Mouse (Mus musculus) erythroblast, adult 5-6 weeks (primary cell): ENCODE measurements around the gene Tprg. TPM values are rescaled to one million over a fixed set of nuclear protein-coding genes. Genes with fewer than 3 reads are reported as not detected.

Source experiments
- ATAC-seq: replicated peaks from 2 replicates; pipeline ENCODE4 v1.8.0; 2016; ENCODE audit warnings: moderate number of reproducible peaks, mild to moderate bottlenecking, moderate TSS enrichment, inconsistent platforms; ENCODE audit not compliant: poor library complexity, low FRiP score, severe bottlenecking
- total RNA-seq, 2 experiments: library from RNA; stranded (forward) in 1 of 2; stranded (reverse) in 1 of 2; fragments of 150-400 nt in 1 of 2; fragments of 200-764, 138-1000 nt in 1 of 2; gene quantifications; 2 replicates each; pipeline versions ENCODE4 v1.2.3 to v1.2.4; 2015 to 2017; ENCODE audit warnings: low replicate concordance in 2 of 2

Gene Tprg
- total RNA-seq, 2 experiments from 2014 or later = not detected

- ATAC-seq = no peak
These were observed 131.4 kb downstream of the Tprg start for GRCm38 (mm10) chr16:25417875-25418630.

- no peak for ATAC-seq
These were observed 136.4 kb downstream of the Tprg start for GRCm38 (mm10) chr16:25422997-25423396.

GRCm38 (mm10) chr16:25424001-25424400 lies 137.4 kb downstream of the Tprg start:
- ATAC-seq = no peak

GRCm38 (mm10) chr16:25424915-25425314 lies 138.3 kb downstream of the Tprg start:
- no peak for ATAC-seq

GRCm38 (mm10) chr16:25425376-25425775 lies 138.8 kb downstream of the Tprg start:
- ATAC-seq = no peak

- ATAC-seq = no peak
These were observed 139.6 kb downstream of the Tprg start for GRCm38 (mm10) chr16:25426261-25426660.

GRCm38 (mm10) chr16:25440039-25440438 lies 153.4 kb downstream of the Tprg start:
- ATAC-seq = no peak

- ATAC-seq = no peak
These were observed 159.0 kb downstream of the Tprg start for GRCm38 (mm10) chr16:25445580-25445979.

- ATAC-seq = no peak
These were observed 164.9 kb downstream of the Tprg start for GRCm38 (mm10) chr16:25451511-25451910.

- ATAC-seq = no peak
These were observed 178.1 kb downstream of the Tprg start for GRCm38 (mm10) chr16:25464732-25465131.

GRCm38 (mm10) chr16:25465435-25466139 lies 179.0 kb downstream of the Tprg start:
- no peak for ATAC-seq

- ATAC-seq = no peak
These were observed 181.4 kb downstream of the Tprg start for GRCm38 (mm10) chr16:25468040-25468439.

GRCm38 (mm10) chr16:25468662-25469061 lies 182.0 kb downstream of the Tprg start:
- ATAC-seq = no peak
